Mouse (Mus musculus): ENCODE measurements around the gene Fam193a.

The Fam193a gene

GRCm38 (mm10) chr5:34385616-34386015 is 15.9 kb downstream of the Fam193a start:
- DNase-seq = no peak

- no peak for DNase-seq
These were observed 17.0 kb downstream of the Fam193a start for GRCm38 (mm10) chr5:34386744-34387143.

GRCm38 (mm10) chr5:34393251-34393650 is 23.5 kb downstream of the Fam193a start:
- peak; percentile 40 for DNase-seq

- no peak for DNase-seq
These were observed 25.6 kb downstream of the Fam193a start for GRCm38 (mm10) chr5:34395347-34395746.

- DNase-seq = no peak
These were observed 26.3 kb downstream of the Fam193a start for GRCm38 (mm10) chr5:34395850-34396540.

GRCm38 (mm10) chr5:34397866-34398265 is 28.1 kb downstream of the Fam193a start:
- DNase-seq = no peak

GRCm38 (mm10) chr5:34398326-34398725 is 28.6 kb downstream of the Fam193a start:
- peak; percentile 33 for DNase-seq

GRCm38 (mm10) chr5:34407366-34407918 is 37.7 kb downstream of the Fam193a start:
- no peak for DNase-seq

GRCm38 (mm10) chr5:34409002-34409401 is 39.3 kb downstream of the Fam193a start:
- no peak for DNase-seq

- DNase-seq = no peak
These were observed 41.1 kb downstream of the Fam193a start for GRCm38 (mm10) chr5:34410819-34411218.

GRCm38 (mm10) chr5:34413921-34414320 is 44.2 kb downstream of the Fam193a start:
- no peak for DNase-seq

GRCm38 (mm10) chr5:34417251-34418008 is 47.7 kb downstream of the Fam193a start:
- DNase-seq = no peak

GRCm38 (mm10) chr5:34419188-34419587 is 49.5 kb downstream of the Fam193a start:
- DNase-seq = no peak

GRCm38 (mm10) chr5:34430776-34431175 is 61.0 kb downstream of the Fam193a start:
- no peak for DNase-seq

GRCm38 (mm10) chr5:34433786-34434185 is 64.1 kb downstream of the Fam193a start:
- DNase-seq = no peak

- no peak for DNase-seq
These were observed 64.5 kb downstream of the Fam193a start for GRCm38 (mm10) chr5:34434241-34434640.

- DNase-seq = no peak
These were observed 68.3 kb downstream of the Fam193a start for GRCm38 (mm10) chr5:34438052-34438451.

GRCm38 (mm10) chr5:34438659-34439058 is 68.9 kb downstream of the Fam193a start:
- no peak for DNase-seq

- DNase-seq = no peak
These were observed 70.0 kb downstream of the Fam193a start for GRCm38 (mm10) chr5:34439768-34440167.

GRCm38 (mm10) chr5:34441797-34442196 is 72.1 kb downstream of the Fam193a start:
- no peak for DNase-seq

GRCm38 (mm10) chr5:34446207-34446606 is 76.5 kb downstream of the Fam193a start:
- no peak for DNase-seq

GRCm38 (mm10) chr5:34458994-34459393 is 89.3 kb downstream of the Fam193a start:
- no peak for DNase-seq

- DNase-seq = no peak
These were observed 91.6 kb downstream of the Fam193a start for GRCm38 (mm10) chr5:34461294-34461693.

- no peak for DNase-seq
These were observed 92.1 kb downstream of the Fam193a start for GRCm38 (mm10) chr5:34461841-34462240.
